Mouse (Mus musculus): ENCODE data around the gene Olfr807. TPM values are rescaled to one million over a fixed set of nuclear protein-coding genes. Genes with fewer than 3 reads are reported as not detected.

Olfr807 gene
- total and polyA plus RNA-seq, 3 experiments = not detected

DNA sequence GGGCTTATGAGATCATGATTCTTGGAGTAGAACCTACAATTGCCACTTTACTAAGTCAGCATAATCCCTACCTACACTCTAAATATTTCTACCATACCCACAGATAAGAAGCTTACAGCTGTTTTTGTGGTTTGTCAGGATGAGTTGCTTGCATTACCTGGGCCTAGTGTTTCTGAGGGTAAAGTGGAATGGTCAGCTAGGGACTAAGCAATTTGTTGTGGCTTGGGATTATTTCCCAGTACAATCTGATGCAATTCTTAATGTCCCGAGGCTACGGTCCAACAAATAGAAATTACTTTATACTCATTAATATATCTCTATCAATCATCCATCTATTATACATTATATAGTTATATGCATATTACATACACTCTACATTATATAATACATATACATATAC lies 28.3 kb downstream of the Olfr807 start, which contains the start of gene Olfr805:
Gene Olfr805, minus strand, starts transcription at position 101 of the 400 bp plus-strand sequence.
- Histone ChIP-seq H3K4me1 (ENCODE audit: control insufficient read depth in 1 of 2, insufficient read depth in 2 of 2, low read length in 2 of 2) (no peaks in the 10 kb centered on the region), H3K79me2 (ENCODE audit: control insufficient read depth, insufficient read depth, low read length, poor library complexity) (no peaks in the 10 kb centered on the region), H3K4me3 (ENCODE audit: control insufficient read depth in 1 of 2, insufficient read depth in 1 of 2, low read depth in 2 of 2, low read length in 2 of 2) (no peak within 1 kb of the TSS), H3K27ac (ENCODE audit: control insufficient read depth, low read depth, low read length) (no peak within 1 kb of the TSS), H3K9ac (ENCODE audit: control insufficient read depth, low read depth, low read length, poor library complexity, severe bottlenecking) (no peak within 1 kb of the TSS), H3K9me3 (replicated peaks; ENCODE audit: insufficient read depth, low read length) (no peaks in the 10 kb centered on the region), H3K36me3 (ENCODE audit: control insufficient read depth in 1 of 2, insufficient read depth in 2 of 2, low read length in 2 of 2) (no peaks in the 10 kb centered on the region), H3K27me3 (ENCODE audit: control insufficient read depth in 1 of 2, insufficient read depth in 2 of 2, low read length in 2 of 2) (no peaks in the 10 kb centered on the region)
- no peak for DNase-seq (ENCODE audit: low read depth, low spot score)
- TF ChIP-seq ETS1 (IDR thresholded peaks at IDR 0.05; ENCODE audit: low read depth, low read length) (no peak), SIN3A (IDR thresholded peaks at IDR 0.05; ENCODE audit: low read length) (no peak), TAL1 (IDR thresholded peaks at IDR 0.05; ENCODE audit: low read length) (no peak), ZC3H11A (IDR thresholded peaks at IDR 0.05; ENCODE audit: low read depth, low read length) (no peak), ZKSCAN1 (IDR thresholded peaks at IDR 0.05; ENCODE audit: low read depth, low read length) (no peak), RAD21 (IDR thresholded peaks at IDR 0.05; ENCODE audit: low read depth, low read length) (no peak)

Other genes starting within 250 kb of the Olfr807 start
- gene Olfr791, start 236.0 kb downstream of the Olfr807 start, total RNA-seq (2012; rRNA removed) = not detected in 2 replicates
- not detected for gene Olfr791, start 236.0 kb downstream of the Olfr807 start, polyA plus RNA-seq (2012; ENCODE audit: insufficient read depth in 1 of 2, insufficient read length in 2 of 2, low read depth in 1 of 2, low replicate concordance in 2 of 2, missing spikeins in 1 of 2)
- gene Olfr792, start 218.6 kb downstream of the Olfr807 start, total RNA-seq (2012; rRNA removed) = not detected in 2 replicates
- gene Olfr792, start 218.6 kb downstream of the Olfr807 start, polyA plus RNA-seq (2012; ENCODE audit: insufficient read depth in 1 of 2, insufficient read length in 2 of 2, low read depth in 1 of 2, low replicate concordance in 2 of 2, missing spikeins in 1 of 2) = not detected
- gene Olfr794, start 190.1 kb downstream of the Olfr807 start, total RNA-seq (2012; rRNA removed) = not detected in 2 replicates
- not detected for gene Olfr794, start 190.1 kb downstream of the Olfr807 start, polyA plus RNA-seq (2012; ENCODE audit: insufficient read depth in 1 of 2, insufficient read length in 2 of 2, low read depth in 1 of 2, low replicate concordance in 2 of 2, missing spikeins in 1 of 2)
- not detected in 2 replicates for gene Olfr796, start 145.2 kb downstream of the Olfr807 start, total RNA-seq (2012; rRNA removed)
- not detected for gene Olfr796, start 145.2 kb downstream of the Olfr807 start, polyA plus RNA-seq (2012; ENCODE audit: insufficient read depth in 1 of 2, insufficient read length in 2 of 2, low read depth in 1 of 2, low replicate concordance in 2 of 2, missing spikeins in 1 of 2)
- gene Olfr798, start 129.9 kb downstream of the Olfr807 start, total RNA-seq (2012; rRNA removed) = not detected in 2 replicates
- not detected for gene Olfr798, start 129.9 kb downstream of the Olfr807 start, polyA plus RNA-seq (2012; ENCODE audit: insufficient read depth in 1 of 2, insufficient read length in 2 of 2, low read depth in 1 of 2, low replicate concordance in 2 of 2, missing spikeins in 1 of 2)
- not detected in 2 replicates for gene Olfr799, start 120.3 kb downstream of the Olfr807 start, total RNA-seq (2012; rRNA removed)
- gene Olfr799, start 120.3 kb downstream of the Olfr807 start, polyA plus RNA-seq (2012; ENCODE audit: insufficient read depth in 1 of 2, insufficient read length in 2 of 2, low read depth in 1 of 2, low replicate concordance in 2 of 2, missing spikeins in 1 of 2) = not detected
- gene Olfr800, start 100.1 kb downstream of the Olfr807 start, total RNA-seq (2012; rRNA removed) = not detected in 2 replicates
- not detected for gene Olfr800, start 100.1 kb downstream of the Olfr807 start, polyA plus RNA-seq (2012; ENCODE audit: insufficient read depth in 1 of 2, insufficient read length in 2 of 2, low read depth in 1 of 2, low replicate concordance in 2 of 2, missing spikeins in 1 of 2)
- gene Olfr801, start 83.9 kb downstream of the Olfr807 start, total RNA-seq (2012; rRNA removed) = not detected in 2 replicates
- gene Olfr801, start 83.9 kb downstream of the Olfr807 start, polyA plus RNA-seq (2012; ENCODE audit: insufficient read depth in 1 of 2, insufficient read length in 2 of 2, low read depth in 1 of 2, low replicate concordance in 2 of 2, missing spikeins in 1 of 2) = not detected
- gene Olfr802, start 69.6 kb downstream of the Olfr807 start, total RNA-seq (2012; rRNA removed) = not detected in 2 replicates
- not detected for gene Olfr802, start 69.6 kb downstream of the Olfr807 start, polyA plus RNA-seq (2012; ENCODE audit: insufficient read depth in 1 of 2, insufficient read length in 2 of 2, low read depth in 1 of 2, low replicate concordance in 2 of 2, missing spikeins in 1 of 2)
- gene Olfr803, start 63.5 kb downstream of the Olfr807 start, total RNA-seq (2012; rRNA removed) = not detected in 2 replicates
- under 1 TPM in 1 of 2 experiments, not detected in 1; 0.03 TPM for gene Olfr803, start 63.5 kb downstream of the Olfr807 start, polyA plus RNA-seq (2012; ENCODE audit: insufficient read depth in 1 of 2, insufficient read length in 2 of 2, low read depth in 1 of 2, low replicate concordance in 2 of 2, missing spikeins in 1 of 2)
- gene Olfr804, start 54.6 kb downstream of the Olfr807 start, total RNA-seq (2012; rRNA removed) = not detected in 2 replicates
- gene Olfr804, start 54.6 kb downstream of the Olfr807 start, polyA plus RNA-seq (2012; ENCODE audit: insufficient read depth in 1 of 2, insufficient read length in 2 of 2, low read depth in 1 of 2, low replicate concordance in 2 of 2, missing spikeins in 1 of 2) = not detected
- gene Olfr805, start 28.4 kb downstream of the Olfr807 start, total RNA-seq (2012; rRNA removed) = not detected in 2 replicates
- not detected for gene Olfr805, start 28.4 kb downstream of the Olfr807 start, polyA plus RNA-seq (2012; ENCODE audit: insufficient read depth in 1 of 2, insufficient read length in 2 of 2, low read depth in 1 of 2, low replicate concordance in 2 of 2, missing spikeins in 1 of 2)
- gene Olfr806, start 15.9 kb downstream of the Olfr807 start, total RNA-seq (2012; rRNA removed) = not detected in 2 replicates
- not detected for gene Olfr806, start 15.9 kb downstream of the Olfr807 start, polyA plus RNA-seq (2012; ENCODE audit: insufficient read depth in 1 of 2, insufficient read length in 2 of 2, low read depth in 1 of 2, low replicate concordance in 2 of 2, missing spikeins in 1 of 2)
- gene Olfr808, start 7.7 kb upstream of the Olfr807 start, total RNA-seq (2012; rRNA removed) = not detected in 2 replicates
- gene Olfr808, start 7.7 kb upstream of the Olfr807 start, polyA plus RNA-seq (2012; ENCODE audit: insufficient read depth in 1 of 2, insufficient read length in 2 of 2, low read depth in 1 of 2, low replicate concordance in 2 of 2, missing spikeins in 1 of 2) = not detected
- gene Olfr809, start 16.8 kb upstream of the Olfr807 start, total RNA-seq (2012; rRNA removed) = not detected in 2 replicates
- not detected for gene Olfr809, start 16.8 kb upstream of the Olfr807 start, polyA plus RNA-seq (2012; ENCODE audit: insufficient read depth in 1 of 2, insufficient read length in 2 of 2, low read depth in 1 of 2, low replicate concordance in 2 of 2, missing spikeins in 1 of 2)
- gene Olfr810, start 37.1 kb upstream of the Olfr807 start, total RNA-seq (2012; rRNA removed) = not detected in 2 replicates
- gene Olfr810, start 37.1 kb upstream of the Olfr807 start, polyA plus RNA-seq (2012; ENCODE audit: insufficient read depth in 1 of 2, insufficient read length in 2 of 2, low read depth in 1 of 2, low replicate concordance in 2 of 2, missing spikeins in 1 of 2) = not detected
- gene Olfr811, start 46.6 kb upstream of the Olfr807 start, total RNA-seq (2012; rRNA removed) = not detected in 2 replicates
- gene Olfr811, start 46.6 kb upstream of the Olfr807 start, polyA plus RNA-seq (2012; ENCODE audit: insufficient read depth in 1 of 2, insufficient read length in 2 of 2, low read depth in 1 of 2, low replicate concordance in 2 of 2, missing spikeins in 1 of 2) = not detected
- not detected in 2 replicates for gene Olfr812, start 88.3 kb upstream of the Olfr807 start, total RNA-seq (2012; rRNA removed)
- not detected for gene Olfr812, start 88.3 kb upstream of the Olfr807 start, polyA plus RNA-seq (2012; ENCODE audit: insufficient read depth in 1 of 2, insufficient read length in 2 of 2, low read depth in 1 of 2, low replicate concordance in 2 of 2, missing spikeins in 1 of 2)
- gene Olfr813, start 97.6 kb upstream of the Olfr807 start, total RNA-seq (2012; rRNA removed) = not detected in 2 replicates
- not detected for gene Olfr813, start 97.6 kb upstream of the Olfr807 start, polyA plus RNA-seq (2012; ENCODE audit: insufficient read depth in 1 of 2, insufficient read length in 2 of 2, low read depth in 1 of 2, low replicate concordance in 2 of 2, missing spikeins in 1 of 2)
- not detected in 2 replicates for gene Olfr814, start 122.1 kb upstream of the Olfr807 start, total RNA-seq (2012; rRNA removed)
- not detected for gene Olfr814, start 122.1 kb upstream of the Olfr807 start, polyA plus RNA-seq (2012; ENCODE audit: insufficient read depth in 1 of 2, insufficient read length in 2 of 2, low read depth in 1 of 2, low replicate concordance in 2 of 2, missing spikeins in 1 of 2)
- not detected in 2 replicates for gene Olfr815, start 148.1 kb upstream of the Olfr807 start, total RNA-seq (2012; rRNA removed)
- gene Olfr815, start 148.1 kb upstream of the Olfr807 start, polyA plus RNA-seq (2012; ENCODE audit: insufficient read depth in 1 of 2, insufficient read length in 2 of 2, low read depth in 1 of 2, low replicate concordance in 2 of 2, missing spikeins in 1 of 2) = not detected
- not detected in 2 replicates for gene Olfr816, start 157.8 kb upstream of the Olfr807 start, total RNA-seq (2012; rRNA removed)
- not detected for gene Olfr816, start 157.8 kb upstream of the Olfr807 start, polyA plus RNA-seq (2012; ENCODE audit: insufficient read depth in 1 of 2, insufficient read length in 2 of 2, low read depth in 1 of 2, low replicate concordance in 2 of 2, missing spikeins in 1 of 2)
- not detected in 2 replicates for gene Olfr818, start 191.3 kb upstream of the Olfr807 start, total RNA-seq (2012; rRNA removed)
- gene Olfr818, start 191.3 kb upstream of the Olfr807 start, polyA plus RNA-seq (2012; ENCODE audit: insufficient read depth in 1 of 2, insufficient read length in 2 of 2, low read depth in 1 of 2, low replicate concordance in 2 of 2, missing spikeins in 1 of 2) = not detected
- not detected in 2 replicates for gene Olfr819, start 209.5 kb upstream of the Olfr807 start, total RNA-seq (2012; rRNA removed)
- not detected for gene Olfr819, start 209.5 kb upstream of the Olfr807 start, polyA plus RNA-seq (2012; ENCODE audit: insufficient read depth in 1 of 2, insufficient read length in 2 of 2, low read depth in 1 of 2, low replicate concordance in 2 of 2, missing spikeins in 1 of 2)
- not detected in 2 replicates for gene Olfr247, start 218.3 kb upstream of the Olfr807 start, total RNA-seq (2012; rRNA removed)
- not detected for gene Olfr247, start 218.3 kb upstream of the Olfr807 start, polyA plus RNA-seq (2012; ENCODE audit: insufficient read depth in 1 of 2, insufficient read length in 2 of 2, low read depth in 1 of 2, low replicate concordance in 2 of 2, missing spikeins in 1 of 2)
- gene Gm10310, start 227.3 kb upstream of the Olfr807 start, total RNA-seq (2012; rRNA removed) = not detected in 2 replicates
- not detected for gene Gm10310, start 227.3 kb upstream of the Olfr807 start, polyA plus RNA-seq (2012; ENCODE audit: insufficient read depth in 1 of 2, insufficient read length in 2 of 2, low read depth in 1 of 2, low replicate concordance in 2 of 2, missing spikeins in 1 of 2)